Mouse (Mus musculus) monocyte, adult 2 months (primary cell): ENCODE data around the gene Gm973.
"Not testable (repeated sequence)": the region's sequence is repeated elsewhere in the genome, so short reads cannot be mapped to it uniquely, and the experiment has no call there.

ENCODE experiments used
- DNase-seq, 2 experiments: peaks; one replicate each; pipeline ENCODE4 v3.0.0; 2022; ENCODE audit warnings: low spot score in 2 of 2, low read depth in 1 of 2

Gene Gm973

DNA sequence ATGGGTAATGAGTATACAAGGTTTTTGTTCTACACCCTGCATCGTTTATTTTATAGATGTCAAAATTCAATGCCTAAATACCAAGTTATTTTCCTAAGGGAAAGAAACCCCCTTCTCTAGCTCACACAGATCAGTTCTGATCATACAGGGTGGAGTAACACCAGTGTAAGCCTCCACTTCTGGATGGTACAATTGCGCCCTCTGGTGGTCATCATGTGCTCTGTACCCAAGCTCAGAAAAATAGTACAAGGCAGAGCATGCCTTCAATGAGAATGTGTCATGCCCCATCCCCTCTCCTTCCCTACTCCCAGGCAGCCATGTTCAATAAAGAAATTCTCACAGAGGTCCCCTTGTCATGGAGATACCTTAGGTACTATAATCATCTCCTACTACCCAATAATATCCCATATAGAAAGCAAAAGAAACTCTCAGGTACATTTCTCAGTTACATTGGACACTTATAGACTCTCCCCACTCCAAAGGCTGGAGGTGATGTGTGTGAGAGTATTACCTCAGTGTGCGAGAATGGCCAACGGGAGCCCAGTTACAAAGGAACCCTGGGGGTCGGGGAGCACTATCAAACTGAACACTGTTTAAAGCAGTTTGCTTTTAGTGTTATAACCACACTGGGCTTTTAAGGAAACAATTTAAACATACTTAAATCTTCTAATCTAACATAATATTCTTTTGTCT, 107.4 kb downstream of the Gm973 start:
- DNase-seq, result peak in 1 of 2 experiments; percentile 27

DNA sequence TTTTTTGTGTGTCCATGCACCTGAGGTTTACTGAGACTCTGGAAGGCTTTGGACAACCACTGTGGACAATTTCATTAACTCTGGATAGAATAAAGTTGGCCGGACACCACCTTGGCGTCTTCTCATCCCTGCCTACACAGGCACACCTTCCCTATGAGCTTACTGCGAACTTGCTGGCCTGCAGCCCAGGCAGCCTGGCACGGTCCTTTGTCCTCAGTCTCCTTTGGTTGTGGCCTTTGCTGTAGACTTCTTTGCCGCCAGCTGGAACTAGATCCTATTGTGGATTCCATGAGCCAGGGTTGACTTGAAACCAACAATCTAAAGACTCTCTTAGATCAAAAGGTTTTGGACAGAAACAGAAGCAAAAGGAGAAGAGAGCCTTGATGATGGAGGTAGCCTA, 109.3 kb downstream of the Gm973 start:
- DNase-seq, result no peak

DNA sequence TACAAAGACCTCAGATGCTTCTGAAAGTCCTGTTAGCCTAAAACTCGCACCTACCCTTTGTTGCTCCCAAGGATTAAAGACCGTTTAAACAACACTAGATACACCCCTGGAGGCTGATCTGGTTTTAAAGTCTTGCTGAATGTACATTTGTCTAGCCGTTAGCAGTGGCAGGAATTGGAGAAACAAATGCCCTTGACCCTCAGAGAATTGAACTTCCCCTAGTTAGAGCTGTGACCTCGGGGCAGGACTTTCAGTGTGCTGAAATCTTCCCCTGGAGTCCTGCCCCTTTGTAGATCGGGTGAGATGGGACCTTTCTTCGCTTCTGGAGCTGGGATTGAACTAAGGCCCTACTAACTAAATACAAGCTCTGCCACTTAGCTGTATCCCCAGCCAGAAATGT, 113.1 kb downstream of the Gm973 start:
- DNase-seq, result no peak

DNA sequence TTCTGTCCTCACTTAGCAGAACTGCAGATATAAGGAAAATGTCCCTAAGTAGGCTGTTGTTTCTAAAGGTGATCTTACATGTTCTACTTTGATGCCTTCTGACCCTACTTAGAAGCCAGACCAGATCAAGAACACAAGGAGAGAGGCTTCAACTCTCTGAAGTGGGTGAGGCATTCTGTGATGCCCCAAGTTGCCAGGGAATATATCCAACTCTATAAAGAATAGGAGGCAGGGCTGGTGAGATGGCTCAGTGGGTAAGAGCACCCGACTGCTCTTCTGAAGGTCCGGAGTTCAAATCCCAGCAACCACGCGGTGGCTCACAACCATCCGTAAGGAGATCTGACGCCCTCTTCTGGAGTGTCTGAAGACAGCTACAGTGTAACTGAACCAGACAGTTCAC, 114.3 kb downstream of the Gm973 start:
- DNase-seq, result not testable (repeated sequence)

DNA sequence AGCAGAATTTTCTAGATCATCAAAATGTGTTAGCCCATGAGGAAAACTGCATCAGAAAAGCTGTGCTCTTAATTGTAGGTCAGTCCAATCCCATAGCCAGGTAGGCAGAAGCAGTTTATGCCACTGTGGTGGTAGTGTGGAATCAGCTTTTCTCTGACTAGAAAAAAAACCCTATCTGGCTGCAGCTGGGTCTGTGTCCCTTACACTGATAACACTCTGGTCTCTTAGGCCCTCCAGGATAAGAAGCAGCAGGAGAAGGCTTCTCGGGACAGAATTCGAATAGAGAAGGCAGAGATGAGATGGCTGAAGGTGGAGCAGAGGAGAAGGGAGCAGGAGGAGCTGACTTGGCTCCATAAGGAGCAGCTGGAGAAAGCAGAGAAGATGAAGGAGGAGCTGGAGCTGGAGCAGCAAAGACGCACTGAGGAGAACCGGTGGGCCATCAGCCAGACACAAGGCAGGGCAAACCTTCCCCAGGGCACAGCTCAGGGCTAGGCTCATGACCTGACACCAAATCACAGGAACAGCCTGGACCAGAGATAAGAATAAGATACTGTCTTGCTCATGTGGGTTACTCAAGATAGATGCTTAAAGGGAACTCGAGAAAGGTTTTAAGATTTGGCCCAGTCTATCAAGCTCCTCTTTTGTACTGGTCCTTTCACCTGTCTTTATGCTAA, 116.1 kb downstream of the Gm973 start:
- no peak for DNase-seq

DNA sequence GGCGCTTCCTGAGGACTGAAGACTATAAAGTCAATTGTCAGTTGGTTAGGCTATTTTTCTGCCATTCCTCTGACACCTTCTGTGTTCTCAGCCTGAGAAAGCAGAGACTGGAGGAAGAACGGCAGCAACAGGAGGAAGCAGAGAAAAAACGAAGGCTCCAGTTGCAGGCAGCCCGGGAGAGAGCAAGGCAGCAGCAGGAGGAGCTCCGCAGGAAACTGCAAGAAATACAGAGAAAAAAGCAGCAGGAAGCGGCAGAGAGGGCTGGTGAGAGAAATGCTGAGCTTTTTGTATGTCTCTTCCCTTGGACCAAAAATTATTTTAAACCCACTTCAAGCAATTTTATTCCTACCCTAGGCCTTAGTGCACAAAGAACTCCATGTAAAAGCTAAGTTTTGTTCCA, 117.0 kb downstream of the Gm973 start:
- no peak for DNase-seq

DNA sequence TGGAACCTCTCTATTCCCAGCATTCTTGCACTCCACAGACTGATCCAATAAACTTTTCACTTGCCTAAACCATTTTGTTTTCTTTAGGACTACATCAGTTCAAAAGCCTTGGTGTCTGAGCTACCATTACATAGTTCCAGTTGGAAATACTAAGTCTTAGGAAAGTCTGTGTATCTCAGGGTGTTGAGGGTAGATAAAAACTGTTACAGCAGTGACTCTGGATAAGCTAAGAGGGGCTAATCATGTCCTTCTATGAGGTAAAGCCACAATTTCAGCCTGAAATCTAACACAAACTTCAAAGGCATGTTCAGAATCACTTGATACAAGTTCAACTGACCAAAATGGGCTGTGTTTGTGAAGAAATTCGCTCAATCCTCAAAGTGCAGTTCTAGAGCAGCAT, 120.3 kb downstream of the Gm973 start:
- DNase-seq, result no peak

DNA sequence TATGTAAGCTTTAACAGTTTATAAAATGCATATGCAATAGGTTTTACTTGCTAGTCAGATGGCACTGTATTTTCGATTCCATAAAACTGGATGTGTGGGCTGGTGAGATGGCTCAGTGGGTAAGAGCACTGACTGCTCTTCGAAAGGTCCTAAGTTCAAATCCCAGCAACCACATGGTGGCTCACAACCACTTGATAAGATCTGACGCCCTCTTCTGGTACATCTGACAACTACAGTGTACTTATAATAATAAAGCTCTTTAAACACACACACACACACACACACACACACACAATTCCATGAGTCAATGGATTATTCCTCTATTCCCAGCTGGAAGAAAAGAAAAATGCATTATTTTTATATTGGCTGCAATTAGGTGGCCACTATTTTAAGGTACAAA, 122.3 kb downstream of the Gm973 start:
- no peak for DNase-seq

DNA sequence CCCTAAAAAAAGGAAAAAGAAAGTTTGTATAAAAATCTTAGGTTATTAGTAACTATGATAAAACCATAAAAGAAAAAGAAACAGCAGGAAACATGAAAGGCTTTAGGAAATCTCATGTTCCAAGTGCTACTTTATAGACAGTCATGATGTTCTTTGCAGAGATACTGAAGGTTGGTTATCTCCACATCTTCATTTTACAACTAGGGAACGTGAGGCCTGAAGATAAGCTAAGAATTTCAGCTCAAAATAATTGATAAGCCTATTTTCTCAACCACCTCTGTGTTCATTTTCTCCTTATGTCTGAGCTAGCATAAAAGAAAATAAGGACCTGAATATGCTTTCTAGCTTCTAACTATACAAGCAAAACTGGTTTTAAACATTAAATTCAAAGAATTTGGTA, 126.4 kb downstream of the Gm973 start:
- DNase-seq, result no peak

DNA sequence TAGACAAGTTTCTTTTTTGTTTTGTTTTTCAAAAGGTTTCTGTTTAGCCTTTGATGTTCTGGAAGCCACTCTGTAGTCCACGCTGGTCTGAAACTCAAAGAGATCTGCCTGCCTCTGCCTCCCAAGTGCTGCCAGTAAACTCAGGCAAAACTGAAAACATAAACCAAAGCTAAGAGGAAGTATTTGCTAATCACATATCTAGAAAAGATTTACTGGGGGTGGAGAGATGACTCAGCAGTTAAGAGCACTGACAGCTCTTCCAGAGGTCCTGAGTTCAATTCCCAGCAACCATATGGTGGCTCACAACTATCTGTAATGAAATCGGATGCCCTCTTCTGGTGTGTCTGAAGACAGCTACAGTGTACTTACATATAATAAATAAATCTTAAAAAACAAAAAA, 130.4 kb downstream of the Gm973 start:
- not testable (repeated sequence) for DNase-seq

DNA sequence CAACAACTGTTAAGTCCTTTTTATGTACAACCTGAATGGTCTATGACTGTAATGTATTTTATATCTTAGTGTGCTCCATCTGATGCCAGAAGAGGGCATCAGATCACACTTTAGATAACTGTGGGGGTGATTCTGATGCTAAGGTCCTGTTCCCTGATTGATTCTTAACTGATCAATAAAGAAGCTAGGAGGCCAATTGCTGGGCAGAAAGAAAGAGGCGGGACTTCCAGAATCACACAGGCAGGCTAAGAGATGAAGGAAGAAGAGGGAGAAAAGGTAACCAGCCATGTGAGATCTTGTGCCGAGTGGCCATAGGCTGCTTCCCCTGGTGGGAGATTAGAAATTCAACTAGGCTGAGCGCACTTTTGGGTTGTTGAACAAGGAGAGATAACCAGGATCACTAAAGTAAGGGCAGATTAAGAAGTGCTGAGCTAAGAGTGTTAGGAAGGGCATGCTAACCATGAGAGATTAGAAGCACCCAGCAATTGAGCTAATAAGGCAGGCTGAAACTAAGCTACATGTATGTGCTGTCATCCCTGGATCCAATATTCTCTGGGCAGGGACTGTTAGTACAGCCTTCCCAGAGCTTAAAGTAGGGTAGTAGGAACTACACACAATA, 135.2 kb downstream of the Gm973 start:
- no peak for DNase-seq

DNA sequence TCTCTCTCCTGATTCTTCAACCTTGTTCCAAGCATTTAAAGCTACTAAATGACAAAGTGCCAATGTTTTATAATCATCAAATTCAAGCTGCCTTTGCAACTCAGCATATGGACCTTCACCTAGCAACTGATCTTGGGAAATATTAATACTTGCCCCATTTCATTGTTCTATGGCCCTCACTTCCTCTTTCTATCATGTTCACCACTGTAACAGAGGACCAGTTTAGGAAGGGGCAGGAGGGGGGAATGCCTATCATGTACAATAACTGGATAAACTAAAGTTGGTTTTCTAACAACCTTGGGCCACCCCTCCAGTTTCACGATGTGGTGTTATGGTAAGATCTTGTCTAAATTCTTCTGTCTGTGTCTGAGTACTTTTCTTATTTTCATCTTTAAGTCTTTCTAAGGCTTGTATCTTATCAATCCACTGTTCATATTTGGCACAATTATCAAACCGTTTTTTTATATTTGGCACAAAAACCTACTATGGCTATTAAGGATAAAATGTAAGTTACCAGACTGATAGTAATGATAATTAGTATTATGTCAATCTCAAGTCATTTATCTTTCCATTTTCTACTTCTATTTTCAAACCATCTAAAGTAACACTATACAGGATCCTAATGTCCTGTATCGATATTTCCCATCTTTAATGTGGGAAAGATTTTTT, 137.3 kb downstream of the Gm973 start:
- DNase-seq, result no peak

DNA sequence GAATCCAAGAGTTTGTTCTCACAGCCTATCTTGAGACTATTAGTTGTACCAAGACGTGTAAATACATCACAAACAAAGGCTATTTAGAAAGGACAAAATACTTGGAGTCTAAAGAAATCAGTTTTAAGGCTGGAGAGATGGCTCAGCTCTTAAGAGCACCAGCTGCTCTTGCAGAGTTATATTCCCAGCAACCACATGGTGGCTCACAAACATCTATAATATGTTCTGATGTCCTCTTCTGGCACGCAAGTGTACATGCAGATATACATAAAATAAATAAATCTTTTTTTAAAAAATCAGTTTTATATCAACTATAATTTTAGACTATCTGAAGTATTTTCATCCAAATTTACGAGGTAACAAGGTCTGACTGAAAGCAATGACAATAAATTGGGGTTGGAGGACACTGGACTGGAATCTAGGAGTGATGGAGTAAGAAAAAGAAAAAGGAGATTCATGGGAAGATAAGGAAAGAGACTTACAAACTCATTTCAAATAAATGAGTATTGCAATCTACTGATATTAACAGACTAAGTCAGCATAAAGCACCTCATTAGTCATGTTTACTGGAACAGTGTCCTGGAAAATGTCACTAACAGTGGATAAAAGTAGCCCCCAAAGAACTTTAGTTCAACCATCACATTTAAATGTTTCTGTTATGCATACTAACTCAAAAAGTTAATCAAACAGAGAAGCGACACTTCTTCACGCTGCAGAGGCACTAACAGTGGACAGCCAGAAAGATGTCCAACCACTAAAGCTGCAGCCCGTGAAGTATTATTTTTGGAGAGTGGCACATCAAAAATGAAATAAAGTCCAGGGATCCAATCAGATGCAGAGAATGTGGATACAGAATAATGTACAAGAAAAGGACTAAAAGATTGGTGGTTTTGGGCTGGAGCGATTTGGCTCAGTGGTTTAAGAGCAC, 140.4 kb downstream of the Gm973 start:
- DNase-seq, result no peak

DNA sequence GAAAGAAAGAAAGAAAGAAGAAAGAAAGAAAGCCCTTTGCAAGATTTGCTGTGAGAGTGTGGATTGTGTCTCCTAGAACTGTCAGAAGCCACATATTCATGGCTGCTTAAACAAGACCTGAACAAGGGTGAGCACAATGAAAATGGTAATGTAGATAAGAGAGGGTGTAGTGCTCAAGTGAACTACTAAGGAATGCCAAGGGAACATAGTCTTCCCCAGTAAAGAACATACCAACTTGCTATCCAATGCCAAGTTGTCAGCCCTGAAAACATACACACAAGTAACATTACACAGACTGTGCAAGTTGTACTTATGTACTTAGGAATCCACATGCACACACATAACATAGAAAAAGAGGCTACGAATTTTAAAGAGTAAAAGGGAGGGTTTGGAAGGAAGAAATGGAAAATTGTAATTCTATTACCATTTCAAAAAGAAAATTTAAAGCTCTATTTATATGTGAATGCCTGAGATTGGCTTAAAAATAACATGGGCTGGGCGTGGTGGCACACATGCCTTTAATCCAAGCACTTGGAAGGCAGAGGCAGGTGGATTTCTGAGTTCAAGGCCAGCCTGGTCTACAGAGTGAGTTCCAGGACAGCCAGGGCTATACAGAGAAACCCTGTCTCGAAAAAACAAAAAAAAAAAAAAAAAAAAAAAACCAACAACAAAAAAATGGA, 147.5 kb downstream of the Gm973 start:
- DNase-seq, result no peak

DNA sequence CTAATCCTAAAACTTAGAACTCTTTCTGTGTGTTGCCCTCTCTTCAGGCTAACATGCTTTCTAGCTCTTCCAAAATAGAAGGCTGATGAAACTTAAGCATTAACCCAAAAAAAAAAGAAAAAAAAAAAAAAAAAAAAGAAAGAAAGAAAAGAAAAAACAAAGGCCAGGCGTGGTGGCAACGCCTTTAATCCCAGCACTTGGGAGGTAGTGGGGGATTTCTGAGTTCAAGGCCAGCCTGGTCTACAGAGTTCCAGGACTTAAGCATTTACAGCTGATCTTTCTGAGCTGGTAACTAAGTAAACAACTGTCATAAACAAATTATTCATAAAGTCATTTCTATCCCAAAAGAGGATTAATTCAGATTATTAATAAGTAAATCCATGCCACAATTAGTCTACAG, 152.8 kb downstream of the Gm973 start:
- DNase-seq, result no peak

DNA sequence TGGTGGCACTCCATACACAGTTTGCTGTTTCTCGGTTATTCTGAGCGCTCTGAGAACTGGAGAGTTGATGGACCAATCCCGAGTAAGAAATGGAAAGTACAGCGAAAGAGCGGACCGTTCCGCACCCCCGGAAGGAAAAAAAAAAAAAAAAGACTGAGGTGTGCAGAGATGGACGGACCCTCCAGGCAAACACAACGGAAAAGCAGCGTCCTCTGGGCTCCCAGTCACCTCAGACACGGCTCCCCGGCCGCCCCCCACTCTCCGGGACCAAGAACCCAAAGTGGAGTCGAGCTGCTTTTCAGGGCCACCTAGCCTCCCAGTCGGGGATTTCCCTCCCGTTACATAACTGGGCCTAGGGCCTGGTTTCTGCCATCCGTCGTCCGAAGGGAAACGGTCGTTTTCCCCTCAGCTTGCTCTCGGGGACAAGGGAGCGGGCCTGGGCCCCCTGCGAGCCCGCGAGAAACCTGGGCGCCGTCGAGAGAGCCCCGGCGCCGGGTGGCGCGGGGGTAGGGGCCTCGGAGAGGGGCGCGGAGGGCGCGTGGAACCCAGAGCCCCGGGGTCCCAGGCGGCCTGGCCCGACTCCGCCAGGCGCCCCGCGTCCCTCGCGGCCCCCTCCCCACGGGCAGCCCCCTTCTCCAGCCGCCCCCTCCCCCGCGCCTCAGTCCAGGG, 154.0 kb downstream of the Gm973 start:
- DNase-seq, result peak; percentile 4 to 23

DNA sequence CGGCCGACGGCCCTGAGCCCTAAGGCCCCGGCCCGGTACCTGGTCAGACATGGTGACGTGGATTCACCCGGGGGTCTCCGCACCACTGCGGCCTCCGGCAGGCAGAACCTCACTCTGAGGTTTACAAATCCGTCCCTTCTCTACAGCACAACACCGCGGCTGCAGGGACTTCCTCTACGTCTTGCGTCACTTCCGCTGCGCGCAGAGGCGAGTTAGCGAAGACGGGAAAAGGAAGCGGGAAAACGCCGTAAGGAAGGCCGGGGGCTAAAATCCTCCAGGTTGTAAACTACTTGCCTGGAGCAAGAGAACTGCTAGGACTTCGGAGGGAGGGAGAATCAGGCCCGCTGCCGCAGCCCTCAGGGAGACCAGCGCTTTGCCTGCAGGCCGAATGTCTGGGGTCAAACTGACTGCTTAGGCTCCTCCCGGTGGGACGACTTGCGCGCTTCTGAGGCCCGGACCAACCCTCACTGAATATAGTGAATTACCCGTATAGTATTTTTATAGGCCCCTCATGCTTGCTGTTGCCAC, 154.6 kb downstream of the Gm973 start, which contains the start of gene Sumo1:
Sumo1 (minus strand) TSS at position 194 of the 528 bp plus-strand sequence.
- DNase-seq, result peak; percentile 60 to 78

DNA sequence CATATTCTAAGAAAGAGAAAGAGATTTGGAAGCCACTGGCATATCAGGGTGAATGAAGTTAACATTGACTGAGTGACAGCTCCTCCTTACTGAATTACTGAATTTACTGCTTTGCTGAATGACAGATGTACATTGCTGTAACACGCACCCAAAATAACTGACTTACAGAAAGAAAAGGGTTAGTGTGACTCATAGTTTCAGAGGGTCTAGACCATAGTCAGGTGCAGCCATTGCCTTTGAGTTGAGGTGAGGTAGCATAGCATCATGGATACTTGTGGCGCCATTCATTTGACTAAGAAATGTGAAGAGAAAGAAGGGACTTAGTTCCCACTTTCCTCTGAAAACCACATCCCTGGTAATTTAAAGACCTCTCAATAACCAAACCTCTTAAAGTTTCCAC, 157.6 kb downstream of the Gm973 start:
- no peak for DNase-seq
